Mouse (Mus musculus) cortical plate, adult 2 months (tissue): ENCODE measurements around the gene Cyth1. TPM values are rescaled to one million over a fixed set of nuclear protein-coding genes. Genes with fewer than 3 reads are reported as not detected.
A peak's percentile ranks its signal among the peaks of the same experiment; 100 is the strongest.

Experiments used
- H3K27ac ChIP-seq: fragments of 200-500 bp; 2 replicates; pipeline ENCODE4 v1.5.1; 2012; ENCODE audit warnings: low read length, control low read depth, inconsistent platforms; ENCODE audit not compliant: insufficient read depth
- H3K4me1 ChIP-seq: fragments of 200-500 bp; 2 replicates; pipeline ENCODE4 v1.6.1; 2011; ENCODE audit warnings: low read length; ENCODE audit not compliant: control insufficient read depth, insufficient read depth
- H3K4me3 ChIP-seq: fragments of 200-500 bp; 2 replicates; pipeline ENCODE4 v1.5.1; 2011; ENCODE audit warnings: mild to moderate bottlenecking, low read length, control low read depth; ENCODE audit not compliant: insufficient read depth
- CTCF ChIP-seq: fragments of 200-500 bp; IDR thresholded peaks from 2 replicates; pipeline ENCODE4 v1.5.1; 2011; ENCODE audit warnings: mild to moderate bottlenecking, control low read depth, low read length; ENCODE audit not compliant: insufficient read depth; ENCODE audit errors: extremely low read depth
- POLR2A ChIP-seq: fragments of 200-500 bp; IDR thresholded peaks from 2 replicates; pipeline ENCODE4 v1.6.1; 2011; ENCODE audit warnings: mild to moderate bottlenecking, low read length, control low read depth; ENCODE audit not compliant: insufficient read depth; ENCODE audit errors: extremely low read depth
- polyA plus RNA-seq: library from polyadenylated mRNA; depleted of rRNA; stranded (reverse); fragments of >200 nt; gene quantifications from 2 replicates; pipeline ENCODE4 v1.2.3, GENCODE M21; 2012

Cyth1 gene
- polyA plus RNA-seq, 1 experiment: 69.2 TPM

DNA sequence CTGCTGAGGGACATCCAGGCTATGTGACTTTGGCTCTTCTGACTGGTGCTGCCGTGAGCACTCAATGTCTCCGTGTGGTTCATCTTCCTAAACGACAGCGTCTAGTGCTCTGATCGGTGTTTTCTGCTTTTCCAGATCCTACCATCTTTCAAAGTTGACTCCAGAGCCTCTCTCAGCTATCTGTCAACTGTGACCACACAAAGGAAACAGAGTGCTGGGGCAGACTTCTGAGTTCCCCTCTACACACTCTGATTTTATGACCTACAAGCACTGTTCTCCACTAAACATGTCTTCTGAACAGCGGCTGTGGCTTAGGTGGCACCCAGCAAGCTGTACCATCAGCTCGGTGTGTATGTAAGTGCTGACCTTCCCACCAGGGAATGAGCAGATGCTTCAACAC, 21.5 kb downstream of the Cyth1 start:
- H3K4me1 ChIP-seq: peaks cover 1% of the 10 kb centered on the region; the same call in 1 of the 2 replicates
- no peak overlapping the region for H3K27ac ChIP-seq
- H3K4me3 ChIP-seq: no peak overlapping the region
- TF ChIP-seq CTCF (no peak), POLR2A (no peak)

DNA sequence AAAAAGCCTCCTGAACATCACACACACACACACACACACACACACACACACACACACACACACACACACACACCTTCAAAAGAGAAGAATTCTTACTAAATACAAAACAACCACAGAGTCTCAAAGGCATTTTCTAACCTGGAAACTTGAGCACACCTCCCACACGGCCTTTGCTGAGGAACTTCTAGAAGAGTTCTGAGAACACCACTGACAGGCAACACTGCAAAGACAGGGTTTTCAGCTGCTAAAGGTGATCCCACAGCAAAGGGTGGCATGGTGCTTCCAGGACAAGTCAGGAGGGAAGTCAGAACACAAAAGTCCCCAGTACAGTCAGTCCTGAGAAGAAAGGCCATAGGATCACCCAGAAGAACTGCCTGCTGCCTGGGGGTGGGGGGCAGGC, 22.5 kb downstream of the Cyth1 start:
- Histone ChIP-seq H3K27ac (no peak overlapping the region), H3K4me3 (no peak overlapping the region), H3K4me1 (peaks cover 1% of the 10 kb centered on the region; the same call in 1 of the 2 replicates)
- no peak for TF ChIP-seq CTCF
- no peak for TF ChIP-seq POLR2A

DNA sequence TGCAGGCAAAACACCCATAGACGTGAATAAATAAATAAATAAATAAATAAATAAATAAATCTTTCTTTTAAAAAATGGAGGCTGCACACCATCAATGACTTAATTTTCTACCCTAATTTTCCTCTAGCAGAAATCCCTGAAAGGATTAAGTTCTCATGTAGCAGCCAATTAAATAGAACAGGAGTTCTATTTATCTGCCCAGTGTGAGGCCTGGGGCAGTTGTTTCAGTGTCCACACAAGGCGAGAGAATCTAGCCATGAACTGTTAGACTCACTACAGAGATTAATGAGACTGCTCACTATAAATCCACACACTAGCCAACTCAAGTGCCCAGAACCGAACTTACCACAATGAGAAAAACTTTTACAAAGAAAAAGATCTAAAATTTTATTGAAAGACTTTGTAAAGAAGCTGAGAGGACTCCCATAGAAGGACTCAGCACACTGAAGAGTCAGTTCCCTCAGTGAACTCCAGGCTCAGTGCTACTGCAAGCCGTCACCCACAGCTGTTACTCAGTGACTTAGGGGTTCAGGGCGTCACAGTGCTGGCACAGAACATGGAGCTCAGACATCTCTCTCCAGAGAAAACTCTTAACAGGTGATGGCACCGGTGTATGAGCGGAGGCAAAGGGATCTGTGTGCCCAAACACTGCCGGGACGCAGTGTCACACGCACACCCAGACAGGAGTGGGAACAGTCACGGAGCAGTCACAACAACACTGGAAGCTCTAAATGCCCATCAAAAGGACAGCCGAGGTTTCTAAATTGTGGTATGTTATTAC, 23.1 kb downstream of the Cyth1 start:
- peaks cover 1% of the 10 kb centered on the region for H3K4me1 ChIP-seq
- no peak overlapping the region for H3K4me3 ChIP-seq
- no peak overlapping the region for H3K27ac ChIP-seq
- TF ChIP-seq POLR2A (no peak), CTCF (no peak)

DNA sequence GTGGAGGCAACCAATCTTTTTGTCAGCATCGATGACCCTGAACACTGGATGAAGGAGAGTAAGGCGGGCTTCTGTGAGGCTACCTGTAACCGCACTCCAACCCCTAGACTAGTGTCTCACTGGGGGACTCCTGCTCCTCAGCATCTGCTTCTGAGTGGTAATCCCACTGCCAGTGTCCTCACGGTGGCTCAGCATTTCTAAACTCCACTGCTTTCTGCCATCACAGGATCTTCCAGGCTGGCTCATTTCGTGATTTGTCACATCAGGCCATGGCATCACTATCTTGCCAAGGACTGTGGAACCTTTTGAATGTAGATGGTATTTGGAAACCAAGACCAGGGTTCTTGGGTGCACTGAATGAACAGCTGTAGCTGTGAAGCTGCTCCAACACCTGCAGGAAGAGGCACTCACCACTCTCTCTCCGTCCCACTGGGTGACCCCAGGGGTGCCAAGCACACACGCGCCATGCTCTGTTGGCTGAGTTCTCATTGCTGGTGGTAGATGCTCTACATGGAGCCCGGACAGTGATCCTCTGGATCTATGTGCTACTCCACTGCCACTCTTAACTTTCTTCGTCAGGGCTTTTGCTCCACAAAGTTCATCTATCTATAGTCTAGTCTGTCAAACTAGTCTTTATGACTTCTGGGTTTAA, 24.9 kb downstream of the Cyth1 start:
- TF ChIP-seq POLR2A (no peak), CTCF (no peak)
- no peak overlapping the region for H3K4me3 ChIP-seq
- peaks cover 1% of the 10 kb centered on the region for H3K4me1 ChIP-seq
- H3K27ac ChIP-seq: no peak overlapping the region

DNA sequence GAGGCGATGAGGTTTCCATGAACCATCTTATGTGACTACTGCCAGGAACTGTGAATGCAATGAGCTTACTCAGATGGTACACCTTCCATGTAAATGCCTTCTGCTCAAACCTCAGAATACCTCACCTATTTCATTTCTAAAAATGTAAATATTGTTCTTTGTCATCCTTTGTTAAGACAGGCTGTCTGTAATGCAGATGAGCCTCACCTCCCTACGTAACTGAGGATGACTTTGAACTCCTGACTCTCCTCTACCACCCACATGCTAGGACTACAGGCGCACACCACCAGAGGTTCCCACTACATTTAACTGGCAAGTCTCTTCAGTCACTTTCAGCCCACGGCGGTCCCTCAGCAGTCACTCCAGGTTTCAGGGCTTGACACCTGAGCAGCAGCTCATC, 25.5 kb downstream of the Cyth1 start:
- TF ChIP-seq POLR2A: no peak
- no peak for TF ChIP-seq CTCF
- Histone ChIP-seq H3K4me3 (no peak overlapping the region), H3K27ac (no peak overlapping the region), H3K4me1 (peaks cover 1% of the 10 kb centered on the region)

DNA sequence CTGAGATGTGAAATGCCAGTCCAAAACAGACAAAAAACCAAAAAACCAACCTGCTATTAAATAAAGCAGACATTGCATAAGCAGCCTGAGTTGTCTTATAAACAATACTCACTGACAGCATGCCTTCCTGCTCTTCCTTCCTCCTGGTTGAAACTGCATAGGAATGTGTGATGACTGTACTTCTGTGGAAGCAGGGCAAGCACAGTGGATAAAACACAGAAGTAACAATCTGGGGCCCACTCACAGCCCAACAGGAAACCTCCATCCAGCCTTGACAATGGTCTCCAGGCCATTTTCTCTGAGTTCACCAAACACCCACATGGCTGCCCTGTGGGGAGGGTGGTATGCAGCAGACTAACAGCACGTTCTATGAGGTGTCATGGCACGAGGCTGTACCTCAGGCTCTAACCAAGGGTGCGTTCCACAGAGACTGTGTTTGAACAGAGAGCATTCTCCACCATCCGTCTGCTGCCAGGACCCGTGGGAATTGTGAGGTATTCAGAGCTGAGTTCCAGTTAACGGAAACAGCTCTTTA, 26.0 kb downstream of the Cyth1 start:
- Histone ChIP-seq H3K4me1 (peaks cover 1% of the 10 kb centered on the region), H3K27ac (no peak overlapping the region), H3K4me3 (no peak overlapping the region)
- TF ChIP-seq CTCF (no peak), POLR2A (no peak)

DNA sequence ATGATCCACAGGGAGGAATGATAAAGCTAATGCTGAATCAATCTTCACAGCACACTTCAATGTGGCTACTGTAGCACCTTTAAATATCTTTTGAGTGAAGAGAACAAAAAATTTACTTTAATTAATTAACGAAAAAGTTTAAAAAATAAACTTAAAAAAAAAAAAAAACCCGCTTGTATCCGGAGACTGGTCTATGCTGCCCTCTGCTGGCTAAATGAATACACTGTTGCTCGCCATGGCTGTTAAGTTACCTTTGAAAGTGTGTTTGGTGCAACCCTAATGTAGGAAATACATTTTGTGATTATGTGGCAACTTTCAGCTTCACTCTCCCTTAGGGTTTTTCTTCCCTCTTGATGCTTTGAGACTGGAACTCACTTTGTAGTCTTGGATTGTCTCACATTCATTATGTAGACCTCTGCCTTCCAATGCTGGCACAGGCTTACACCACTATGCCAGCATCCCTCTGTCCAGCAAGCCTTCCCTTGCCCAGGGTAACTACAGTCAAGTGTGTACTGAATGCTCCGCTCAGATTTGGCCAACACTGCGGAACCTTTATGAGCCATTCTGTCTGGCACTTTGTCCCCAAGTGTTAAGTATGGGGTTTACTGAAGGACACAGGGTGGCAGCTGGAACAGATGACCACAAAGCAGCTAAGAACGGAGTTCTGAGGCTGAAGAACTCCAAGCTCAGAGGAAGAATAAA, 27.7 kb downstream of the Cyth1 start:
- Histone ChIP-seq H3K27ac (no peak overlapping the region), H3K4me1 (peaks cover 3% of the 10 kb centered on the region), H3K4me3 (no peak overlapping the region)
- TF ChIP-seq CTCF: peak; percentile 73
- no peak for TF ChIP-seq POLR2A

DNA sequence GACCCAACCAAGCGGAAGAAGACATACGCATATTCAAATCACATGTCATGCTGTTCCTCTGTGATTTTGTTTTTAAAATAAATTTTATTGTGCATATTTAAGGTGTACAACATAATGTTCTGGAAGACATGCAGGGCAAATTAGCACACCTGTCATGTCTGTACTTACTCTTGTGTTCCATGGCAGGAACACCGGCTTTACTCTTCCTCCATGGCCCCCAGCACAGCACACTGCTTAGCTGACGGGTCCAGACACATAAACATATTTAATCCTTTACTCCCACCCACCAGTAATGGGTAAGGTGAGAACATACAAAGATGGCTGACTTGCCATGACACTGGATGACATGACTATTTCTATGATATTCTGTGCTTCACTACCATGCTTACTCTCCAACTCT, 29.3 kb downstream of the Cyth1 start:
- Histone ChIP-seq H3K4me3 (no peak overlapping the region), H3K4me1 (peaks cover 5% of the 10 kb centered on the region)
- no peak for TF ChIP-seq POLR2A
- no peak for TF ChIP-seq CTCF

DNA sequence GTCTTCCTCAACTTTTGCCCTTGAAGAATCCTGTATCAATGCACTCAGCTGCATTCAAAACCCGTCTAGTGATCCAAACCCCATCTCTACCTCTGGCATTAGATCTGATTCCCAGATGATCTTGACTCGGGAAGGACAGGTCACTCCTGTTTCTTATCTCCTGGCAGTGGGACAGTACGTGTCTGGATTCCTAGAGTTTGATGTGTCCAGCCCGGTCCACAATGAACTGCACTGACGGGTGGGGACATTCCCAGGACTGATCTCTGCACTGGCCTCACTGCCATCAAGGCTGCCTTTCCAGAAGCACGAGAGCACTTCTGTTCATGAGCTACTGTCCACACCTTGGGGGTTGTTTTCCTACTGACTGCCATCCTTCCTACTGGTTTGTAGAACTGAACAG, 31.9 kb downstream of the Cyth1 start:
- TF ChIP-seq CTCF (no peak), POLR2A (no peak)
- no peak overlapping the region for H3K27ac ChIP-seq

More for the DNA sequence above, 29.3 kb downstream of the Cyth1 start:
- H3K27ac ChIP-seq: no peak overlapping the region

More for the DNA sequence above, 31.9 kb downstream of the Cyth1 start:
- H3K4me1 ChIP-seq: peaks cover 12% of the 10 kb centered on the region
- H3K4me3 ChIP-seq: no peak overlapping the region
